Mouse (Mus musculus) cerebellum, adult 11-12 months (tissue): ENCODE measurements around the gene Fgfr2.
"Not testable (repeated sequence)": the region's sequence is repeated elsewhere in the genome, so short reads cannot be mapped to it uniquely, and the experiment has no call there.

Source experiments
- DNase-seq: peaks from one replicate; pipeline ENCODE4 v3.0.0; 2022

Gene Fgfr2

DNA sequence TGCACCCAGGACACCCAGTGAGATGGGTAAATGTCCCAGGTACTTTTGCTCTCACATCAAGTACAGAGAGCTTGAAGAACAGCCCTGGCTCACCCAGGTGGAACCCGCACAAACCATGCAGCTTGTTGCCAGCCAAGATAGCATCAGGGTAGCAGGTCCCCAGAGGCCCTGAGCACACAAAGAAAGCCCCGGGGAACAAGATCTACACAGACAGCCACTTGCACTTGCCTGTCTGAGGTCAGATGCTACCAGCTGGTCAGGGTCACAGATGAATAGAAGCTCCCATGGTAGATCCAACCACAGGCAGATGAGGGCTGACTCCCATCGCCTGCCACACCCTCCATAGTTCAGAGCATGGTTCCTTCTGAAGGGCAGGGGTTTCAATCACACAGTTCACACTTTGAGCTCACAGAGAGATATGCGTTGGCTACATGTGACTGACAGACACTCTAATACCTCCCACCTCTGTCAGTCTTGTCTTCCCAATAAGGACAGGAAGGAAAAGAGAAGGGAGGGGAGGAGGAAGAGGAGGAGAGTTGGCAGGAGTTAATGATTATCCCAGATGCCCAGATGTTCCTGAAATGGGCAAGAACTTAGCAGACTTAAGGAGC is 642.3 kb downstream of the Fgfr2 start:
- DNase-seq, result no peak

- DNase-seq, result no peak
Measured at GRCm38 (mm10) chr7:132478295-132478809, 644.8 kb downstream of the Fgfr2 start.

- no peak for DNase-seq
Measured at GRCm38 (mm10) chr7:132477753-132478152, 645.4 kb downstream of the Fgfr2 start.

GRCm38 (mm10) chr7:132476491-132476890 is 646.7 kb downstream of the Fgfr2 start:
- no peak for DNase-seq

DNA sequence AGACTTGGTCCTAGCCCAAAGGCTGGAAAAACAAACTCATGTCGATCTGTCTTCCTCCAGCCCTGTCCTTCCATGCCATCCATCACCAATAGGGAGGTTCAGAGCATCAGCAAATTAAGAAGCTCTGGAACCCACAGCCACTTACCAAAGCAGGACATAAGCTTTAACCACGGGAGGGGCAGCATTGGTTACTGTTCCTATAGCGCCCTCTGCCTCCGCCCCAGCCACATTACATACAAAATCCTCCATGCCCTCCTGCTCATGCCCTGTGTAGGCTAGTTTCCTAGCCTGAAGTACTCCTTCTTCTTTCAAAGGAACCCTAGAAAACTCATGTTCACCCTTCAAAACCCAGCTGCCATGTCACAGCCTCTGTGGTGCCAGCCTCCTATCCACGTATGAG is 648.1 kb downstream of the Fgfr2 start:
- DNase-seq, result peak; percentile 56

GRCm38 (mm10) chr7:132471327-132471726 is 651.8 kb downstream of the Fgfr2 start:
- DNase-seq, result no peak

GRCm38 (mm10) chr7:132468391-132468790 is 654.8 kb downstream of the Fgfr2 start:
- DNase-seq, result no peak

DNA sequence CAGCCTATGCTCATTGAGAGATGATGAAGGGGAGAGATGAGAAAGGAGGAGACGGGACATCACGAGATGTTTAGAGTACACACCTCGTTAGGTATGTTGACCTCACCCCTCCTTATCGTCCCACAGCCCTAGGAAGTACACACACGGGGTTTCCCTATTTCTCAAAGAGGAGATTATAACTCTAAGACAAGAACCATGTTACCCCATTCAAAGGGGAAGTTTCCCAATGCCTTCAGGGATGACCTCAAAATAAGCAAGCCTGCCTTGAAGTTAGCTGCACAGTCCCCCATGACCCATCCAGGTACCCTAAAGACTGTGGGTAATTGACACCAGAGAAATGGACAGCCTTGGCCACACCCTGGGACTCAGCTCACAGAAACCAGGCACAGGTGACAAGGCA is 657.3 kb downstream of the Fgfr2 start:
- DNase-seq, result no peak

- DNase-seq, result no peak
Measured at GRCm38 (mm10) chr7:132464894-132465293, 658.3 kb downstream of the Fgfr2 start.

DNA sequence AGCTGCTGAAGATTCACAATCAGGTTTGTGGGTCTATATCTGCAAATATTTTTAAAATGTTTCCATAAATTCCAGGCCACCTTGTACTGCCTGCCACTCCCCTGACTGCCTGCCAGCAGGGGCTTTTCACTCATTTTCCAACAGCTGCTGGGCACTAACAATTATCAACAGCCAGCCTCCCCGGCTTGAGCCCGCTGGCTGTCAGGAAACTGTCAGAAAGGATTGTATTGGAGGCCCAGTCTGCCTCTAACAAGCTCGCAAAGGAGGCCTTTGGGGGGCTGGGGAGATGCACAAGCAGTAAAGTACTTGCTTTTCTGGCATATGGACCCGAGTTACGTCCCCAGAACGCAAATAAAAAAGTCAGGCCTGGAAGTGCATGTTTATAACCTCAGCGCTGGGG is 664.7 kb downstream of the Fgfr2 start:
- DNase-seq, result no peak

DNA sequence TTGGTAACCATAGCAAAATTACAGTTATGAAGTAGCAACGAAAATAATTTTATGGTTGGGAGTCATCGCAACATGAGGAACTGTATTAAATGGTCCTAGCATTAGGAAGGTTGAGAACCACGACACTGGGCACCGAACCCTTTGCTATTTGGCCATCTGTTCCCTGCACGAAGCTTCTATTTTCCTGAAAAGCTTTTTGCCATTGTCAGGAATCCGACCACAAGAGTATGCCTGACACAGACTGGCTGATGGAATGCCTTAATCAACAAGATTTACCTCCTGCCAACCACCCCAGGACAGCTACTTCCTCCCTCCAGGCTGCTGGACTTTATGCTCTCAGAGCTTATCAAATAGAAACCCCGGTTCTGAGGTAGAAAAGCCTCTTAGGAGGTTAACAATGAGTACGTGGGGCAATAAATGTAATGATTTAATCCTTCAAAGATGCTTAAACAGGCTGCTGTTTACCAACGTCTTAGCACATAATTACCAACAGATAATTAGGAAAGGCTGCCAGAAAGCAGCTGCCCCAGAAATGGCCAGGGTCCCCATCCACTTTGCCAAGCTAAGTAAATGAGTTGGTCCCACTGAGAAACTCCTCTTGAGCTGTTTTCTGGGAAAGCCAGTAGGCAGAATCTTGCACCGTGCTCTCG is 668.0 kb downstream of the Fgfr2 start:
- no peak for DNase-seq

GRCm38 (mm10) chr7:132449891-132450735 is 673.0 kb downstream of the Fgfr2 start:
- no peak for DNase-seq

- DNase-seq, result no peak
Measured at GRCm38 (mm10) chr7:132448511-132449154, 674.5 kb downstream of the Fgfr2 start.

- DNase-seq, result no peak
Measured at GRCm38 (mm10) chr7:132447558-132447957, 675.6 kb downstream of the Fgfr2 start.

DNA sequence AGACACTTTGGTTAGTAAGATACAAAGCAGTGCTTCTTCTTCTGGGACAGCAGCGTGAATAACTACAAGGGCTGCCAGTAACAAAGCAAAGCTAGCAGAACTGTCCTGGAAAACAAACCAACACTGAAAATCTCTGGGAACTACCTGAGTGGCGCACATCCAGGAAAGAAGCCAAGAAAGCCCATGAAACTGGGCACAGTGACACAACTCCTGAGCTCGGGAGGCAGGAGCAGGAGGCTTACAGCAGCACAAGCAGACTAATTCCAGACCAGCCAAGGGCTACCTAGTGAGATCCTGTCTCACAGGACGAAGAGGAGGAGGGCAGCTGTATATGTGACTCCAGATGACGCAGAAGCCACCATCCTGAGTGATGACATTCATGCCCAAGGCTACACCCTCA is 676.3 kb downstream of the Fgfr2 start:
- DNase-seq, result peak; percentile 66

- DNase-seq, result no peak
Measured at GRCm38 (mm10) chr7:132444221-132444620, 678.9 kb downstream of the Fgfr2 start.

GRCm38 (mm10) chr7:132443769-132444168 is 679.4 kb downstream of the Fgfr2 start:
- peak; percentile 18 for DNase-seq

DNA sequence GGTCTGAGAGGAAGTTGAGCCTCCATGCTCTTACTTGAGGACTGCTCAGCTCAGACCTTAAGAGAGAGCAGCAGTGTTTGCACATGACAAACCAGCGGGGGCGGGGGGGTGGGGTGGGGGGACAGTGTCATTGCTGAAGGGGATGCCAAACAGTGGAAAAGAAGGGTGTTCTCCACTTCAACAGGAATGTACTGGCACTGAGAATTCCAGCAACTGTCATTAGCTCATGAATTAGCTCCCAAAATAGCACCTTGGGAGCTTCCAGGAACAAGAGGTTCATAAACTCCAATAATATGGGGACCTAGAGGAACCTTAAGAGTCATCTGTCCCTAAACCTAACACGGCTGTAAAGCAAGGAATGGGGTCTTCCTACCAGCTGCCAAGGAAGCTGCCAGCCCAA is 680.0 kb downstream of the Fgfr2 start:
- DNase-seq, result no peak

GRCm38 (mm10) chr7:132442133-132442763 is 680.9 kb downstream of the Fgfr2 start:
- not testable (repeated sequence) for DNase-seq

DNA sequence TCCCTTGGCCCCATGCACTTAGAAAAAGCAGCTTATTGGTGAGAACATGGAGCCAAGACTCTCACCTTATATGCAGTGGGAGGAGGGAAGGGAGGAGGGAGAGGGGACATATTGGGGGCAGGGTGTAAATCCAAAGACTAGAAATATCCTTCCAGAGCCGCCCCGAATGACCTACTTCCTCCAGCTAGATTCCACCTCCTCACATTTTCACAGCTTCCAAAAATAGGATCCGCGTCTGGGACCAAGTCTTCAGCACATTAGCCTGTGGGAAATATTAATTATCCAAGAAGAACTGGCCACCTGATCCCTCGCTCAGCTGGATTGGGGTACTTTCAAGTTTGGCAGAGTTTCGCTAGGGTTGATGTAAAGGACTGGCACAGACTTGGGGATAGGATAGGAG is 683.2 kb downstream of the Fgfr2 start:
- DNase-seq, result no peak

DNA sequence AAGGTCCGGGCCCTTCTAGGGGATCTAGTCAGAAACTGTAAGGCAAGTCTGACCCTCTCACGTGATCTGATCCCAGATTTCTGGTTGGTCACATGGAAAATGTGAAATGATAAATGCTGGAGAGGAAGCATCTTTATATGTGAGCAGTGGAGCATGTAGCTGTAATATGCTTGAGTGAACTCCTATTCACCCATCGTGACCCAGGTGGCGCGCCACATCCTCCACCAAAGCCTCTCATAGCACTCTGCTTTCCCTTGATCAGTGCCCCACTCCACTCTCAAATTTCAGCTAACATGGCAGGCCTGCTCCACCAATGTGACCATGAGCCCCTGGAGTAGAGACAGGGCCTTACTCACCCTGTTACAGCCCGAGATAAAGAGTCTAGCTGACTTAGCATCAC is 685.1 kb downstream of the Fgfr2 start:
- no peak for DNase-seq

DNA sequence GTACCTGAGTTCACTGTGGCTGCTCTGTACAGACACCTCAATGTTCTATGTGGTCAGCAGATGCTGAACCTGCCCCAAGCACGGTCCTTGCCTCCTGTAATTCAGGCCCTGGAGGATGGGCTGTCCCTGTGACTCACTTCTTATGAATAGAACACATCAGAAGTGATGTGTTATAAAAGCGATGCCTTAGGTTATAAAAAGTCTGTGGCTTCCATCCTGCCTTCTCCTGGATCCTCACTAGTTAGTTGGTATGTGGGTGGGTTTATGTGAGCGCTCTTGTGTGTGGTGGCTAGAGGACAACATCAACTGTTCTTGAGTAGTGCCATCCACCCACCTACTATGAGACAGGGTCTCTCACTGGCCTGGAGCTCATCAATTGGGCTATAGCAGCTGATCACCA is 685.7 kb downstream of the Fgfr2 start:
- DNase-seq, result no peak
